Mouse (Mus musculus): Measurements from ENCODE around the gene Serpina3k. TPM values are rescaled to one million over a fixed set of nuclear protein-coding genes. Genes with fewer than 3 reads are reported as not detected.
"Not testable (repeated sequence)": the region's sequence is repeated elsewhere in the genome, so short reads cannot be mapped to it uniquely, and the experiment has no call there.

The Serpina3k gene
- polyA plus RNA-seq, 1 experiment from 2014 or later = not detected

GRCm38 (mm10) chr12:104388477-104388876 lies 50.2 kb downstream of the Serpina3k start:
- no peak for DNase-seq (ENCODE audit: low spot score)

- not testable (repeated sequence) for DNase-seq (ENCODE audit: low spot score)
Observed at GRCm38 (mm10) chr12:104391057-104391456, 52.8 kb downstream of the Serpina3k start.

Other genes starting within 250 kb of the Serpina3k start
- not detected in 2 replicates for gene Serpina5, start 237.4 kb upstream of the Serpina3k start, polyA plus RNA-seq (2015; fragmentation: Nextera tagmentation; extraction: Ambion mirVana)
- not detected in 2 replicates for gene Serpina3a, start 225.8 kb upstream of the Serpina3k start, polyA plus RNA-seq (2015; fragmentation: Nextera tagmentation; extraction: Ambion mirVana)
- gene Serpina3b, start 210.5 kb upstream of the Serpina3k start, polyA plus RNA-seq (2015; fragmentation: Nextera tagmentation; extraction: Ambion mirVana) = not detected in 2 replicates
- gene Serpina3c, start 184.6 kb upstream of the Serpina3k start, polyA plus RNA-seq (2015; fragmentation: Nextera tagmentation; extraction: Ambion mirVana) = 0.08 and 0.12 TPM in 2 replicates
- gene Serpina3f, start 123.9 kb upstream of the Serpina3k start, polyA plus RNA-seq (2015; fragmentation: Nextera tagmentation; extraction: Ambion mirVana) = 1.2 and 1.4 TPM in 2 replicates
- 98.6 and 111 TPM in 2 replicates for gene Serpina3g, start 102.2 kb upstream of the Serpina3k start, polyA plus RNA-seq (2015; fragmentation: Nextera tagmentation; extraction: Ambion mirVana)
- 20.9 and 23.1 TPM in 2 replicates for gene Serpina3i, start 75.4 kb upstream of the Serpina3k start, polyA plus RNA-seq (2015; fragmentation: Nextera tagmentation; extraction: Ambion mirVana)
- 0.42 TPM in 2 replicates for gene Serpina3j, start 23.9 kb upstream of the Serpina3k start, polyA plus RNA-seq (2015; fragmentation: Nextera tagmentation; extraction: Ambion mirVana)
- 0.08 and 0.12 TPM in 2 replicates for gene Serpina3m, start within 50 bp of the Serpina3k start, polyA plus RNA-seq (2015; fragmentation: Nextera tagmentation; extraction: Ambion mirVana)
- 2.0 and 2.3 TPM in 2 replicates for gene Serpina3n, start 68.2 kb downstream of the Serpina3k start, polyA plus RNA-seq (2015; fragmentation: Nextera tagmentation; extraction: Ambion mirVana)
- 0.13 and 0.21 TPM in 2 replicates for gene Gsc, start 134.8 kb downstream of the Serpina3k start, polyA plus RNA-seq (2015; fragmentation: Nextera tagmentation; extraction: Ambion mirVana)

Measured in thymus, postnatal 0 days (tissue).